Mouse (Mus musculus) gastrocnemius, postnatal 10 days (tissue): Measurements from ENCODE around the gene Trio. TPM values are rescaled to one million over a fixed set of nuclear protein-coding genes. Genes with fewer than 3 reads are reported as not detected.
"Not testable (repeated sequence)": the region's sequence is repeated elsewhere in the genome, so short reads cannot be mapped to it uniquely, and the experiment has no call there.

ENCODE experiments used
- DNase-seq: peaks from one replicate; pipeline ENCODE4 v3.0.0; 2021; ENCODE audit warnings: mixed read lengths
- total RNA-seq, 2 experiments: library from RNA; stranded (reverse); gene quantifications; 2 replicates each; pipeline ENCODE4 v1.2.3; 2021

The Trio gene
- total RNA-seq, 2 experiments from 2014 or later = 56.2 to 79.7 TPM

GRCm38 (mm10) chr15:27770513-27771196 is 255.0 kb downstream of the Trio start:
- DNase-seq = no peak

DNA sequence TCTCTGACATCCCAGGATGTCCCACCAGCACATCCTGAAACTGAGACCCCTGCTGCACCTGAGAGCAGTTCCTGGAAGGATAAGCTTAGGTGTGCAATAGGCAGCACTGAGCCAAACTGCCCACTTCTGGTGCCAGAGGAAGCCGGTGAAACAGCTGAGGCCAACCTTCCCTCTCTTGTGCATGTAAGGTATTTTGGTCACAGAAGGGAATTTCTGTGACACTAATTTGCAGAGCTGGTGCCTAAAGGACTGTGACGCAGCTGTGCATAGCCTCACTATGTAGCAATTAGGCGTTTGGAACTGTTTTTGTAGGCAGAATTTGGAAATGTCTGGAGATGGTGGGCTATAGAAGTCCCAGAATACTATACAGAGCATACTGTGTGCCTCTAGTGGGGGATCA is 264.2 kb downstream of the Trio start:
- DNase-seq = no peak

- no peak for DNase-seq
Observed at GRCm38 (mm10) chr15:27760655-27761054, 265.0 kb downstream of the Trio start.

DNA sequence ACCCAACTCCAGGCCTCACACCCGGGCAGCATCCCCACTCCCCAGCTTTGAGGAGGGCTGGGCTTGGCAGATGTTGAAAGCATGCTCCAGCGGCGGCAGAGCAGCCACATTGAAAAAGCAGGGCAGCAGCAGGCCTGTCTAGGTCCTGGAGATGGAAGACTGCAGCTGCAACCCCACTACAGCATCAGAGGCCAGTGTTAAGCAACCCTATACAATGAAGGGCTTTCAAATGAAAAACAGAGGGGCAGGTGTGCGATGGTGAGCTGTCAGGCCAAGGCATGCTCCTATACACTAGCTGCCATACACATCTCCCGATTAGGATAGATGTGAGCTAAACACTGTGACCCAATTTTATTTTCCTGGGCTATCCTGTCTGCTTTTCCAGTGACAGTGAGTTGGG is 265.8 kb downstream of the Trio start:
- no peak for DNase-seq

GRCm38 (mm10) chr15:27758680-27759079 is 267.0 kb downstream of the Trio start:
- DNase-seq = no peak

GRCm38 (mm10) chr15:27756426-27756825 is 269.2 kb downstream of the Trio start:
- DNase-seq = no peak

- DNase-seq = no peak
Observed at GRCm38 (mm10) chr15:27754571-27755260, 270.9 kb downstream of the Trio start.

DNA sequence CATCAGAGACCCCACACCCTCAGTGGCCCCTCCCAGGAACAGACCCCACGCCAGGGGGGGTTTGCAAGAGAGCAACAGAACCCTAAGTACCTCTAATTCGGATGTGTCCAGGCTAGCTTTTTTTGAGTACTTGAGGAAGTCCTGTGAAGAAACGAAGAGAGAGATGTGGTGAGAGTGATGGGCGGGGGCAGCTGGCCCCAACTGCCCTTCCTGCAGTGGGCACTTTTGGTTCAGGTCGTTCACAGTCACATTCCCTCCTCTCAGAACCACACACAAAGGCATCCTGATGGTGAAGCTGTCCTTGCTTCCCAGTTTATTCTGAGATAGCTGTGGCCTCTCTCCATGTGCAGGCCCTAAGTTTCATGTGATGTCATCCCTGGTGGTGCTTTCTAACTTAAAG is 271.7 kb downstream of the Trio start:
- no peak for DNase-seq

DNA sequence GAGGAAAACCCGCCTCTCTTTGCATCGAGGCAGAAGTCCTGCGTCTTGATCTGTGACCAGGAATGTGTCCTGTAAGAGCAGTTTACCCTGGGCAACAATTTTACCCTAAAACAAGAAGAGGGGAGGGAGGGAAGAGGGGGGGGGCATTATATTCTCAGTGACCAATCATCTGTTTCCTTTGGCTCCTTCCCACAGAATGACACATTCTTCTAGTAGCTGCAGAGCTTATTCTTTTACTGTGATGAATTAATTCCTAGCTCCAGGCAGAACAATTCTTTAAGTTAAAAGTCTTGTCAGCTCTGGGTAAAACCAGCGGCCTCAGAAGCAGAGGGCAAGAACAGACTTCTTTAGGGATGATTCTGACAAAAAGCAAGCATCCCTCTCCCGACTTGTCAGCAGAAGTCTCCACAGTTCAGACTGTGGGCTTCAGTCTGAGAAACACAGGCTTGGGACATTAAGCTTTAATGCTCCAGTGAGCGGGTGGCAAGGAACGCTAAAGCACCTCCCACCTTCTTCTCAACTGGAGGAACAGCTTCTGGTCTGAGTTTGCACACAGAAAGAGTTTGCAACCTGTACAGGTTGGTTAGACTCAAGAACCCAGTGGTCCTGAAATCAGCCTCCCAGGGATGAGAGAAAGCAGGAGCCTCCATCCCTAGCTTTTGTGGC is 272.8 kb downstream of the Trio start:
- no peak for DNase-seq

GRCm38 (mm10) chr15:27751612-27752405 is 273.8 kb downstream of the Trio start:
- DNase-seq = peak; percentile 59

DNA sequence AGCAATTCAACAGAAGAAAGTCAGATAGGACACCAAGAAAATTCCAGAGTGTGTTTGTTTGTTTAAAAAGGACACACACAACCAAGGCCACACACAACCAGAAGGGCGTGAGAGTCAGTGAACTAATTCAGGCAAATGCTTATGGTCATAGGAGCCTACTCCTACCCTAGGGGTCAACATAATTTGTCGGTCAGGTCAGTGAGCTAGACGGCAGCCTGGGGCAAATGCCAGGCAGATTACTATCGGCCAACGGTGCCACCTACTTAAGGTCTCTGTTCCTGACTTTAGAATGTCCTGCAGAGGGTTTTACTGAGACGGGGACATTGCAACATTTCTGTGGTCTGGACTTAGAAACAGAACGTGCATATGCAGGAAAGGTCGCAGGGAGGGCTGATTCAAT is 276.9 kb downstream of the Trio start:
- DNase-seq = no peak

GRCm38 (mm10) chr15:27747512-27747911 is 278.1 kb downstream of the Trio start:
- no peak for DNase-seq

DNA sequence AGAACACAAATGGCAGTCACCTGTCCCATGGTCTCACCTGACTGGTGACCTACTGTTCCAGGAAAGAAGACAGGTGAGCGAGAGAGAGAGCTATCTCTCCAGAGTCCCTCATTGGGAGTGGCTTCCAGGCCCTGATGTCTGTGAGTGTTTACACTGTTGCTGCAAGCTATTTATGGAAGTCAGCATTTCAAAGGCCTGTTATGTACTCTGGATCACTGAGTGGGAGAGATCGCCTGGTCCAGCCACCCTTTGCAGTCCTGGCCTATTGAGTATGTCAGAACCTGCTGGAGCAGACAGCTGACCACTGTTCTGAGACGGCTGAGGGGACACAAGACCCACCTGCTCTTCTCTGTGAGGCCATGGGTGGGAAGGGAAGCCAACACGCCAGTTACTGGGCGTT is 280.7 kb downstream of the Trio start:
- no peak for DNase-seq

GRCm38 (mm10) chr15:27740080-27740479 is 285.6 kb downstream of the Trio start:
- DNase-seq = no peak

- no peak for DNase-seq
Observed at GRCm38 (mm10) chr15:27731818-27732217, 293.8 kb downstream of the Trio start.

GRCm38 (mm10) chr15:27726228-27726627 is 299.4 kb downstream of the Trio start:
- DNase-seq = no peak

GRCm38 (mm10) chr15:27724796-27725680 is 300.6 kb downstream of the Trio start:
- DNase-seq = no peak

- no peak for DNase-seq
Observed at GRCm38 (mm10) chr15:27724298-27724697, 301.4 kb downstream of the Trio start.

DNA sequence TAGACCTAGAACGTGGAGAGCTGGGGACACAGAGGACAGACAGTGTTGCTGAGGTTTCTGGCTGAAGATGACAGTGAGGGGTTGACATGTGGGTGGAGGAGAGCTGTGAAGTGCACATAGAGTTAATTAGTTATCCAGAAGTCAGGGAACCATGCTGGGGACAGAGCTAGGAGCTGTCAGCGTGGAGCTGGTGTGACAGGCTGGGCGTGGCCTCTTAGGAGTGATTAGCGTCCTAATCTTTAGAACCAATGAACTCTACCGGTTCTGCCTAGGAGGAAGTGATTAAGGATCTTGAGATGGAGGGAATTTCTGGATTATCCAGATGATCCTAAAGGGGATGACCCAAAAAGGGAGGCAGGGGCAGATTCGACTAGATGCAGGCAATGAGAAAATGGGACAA is 301.9 kb downstream of the Trio start:
- no peak for DNase-seq

DNA sequence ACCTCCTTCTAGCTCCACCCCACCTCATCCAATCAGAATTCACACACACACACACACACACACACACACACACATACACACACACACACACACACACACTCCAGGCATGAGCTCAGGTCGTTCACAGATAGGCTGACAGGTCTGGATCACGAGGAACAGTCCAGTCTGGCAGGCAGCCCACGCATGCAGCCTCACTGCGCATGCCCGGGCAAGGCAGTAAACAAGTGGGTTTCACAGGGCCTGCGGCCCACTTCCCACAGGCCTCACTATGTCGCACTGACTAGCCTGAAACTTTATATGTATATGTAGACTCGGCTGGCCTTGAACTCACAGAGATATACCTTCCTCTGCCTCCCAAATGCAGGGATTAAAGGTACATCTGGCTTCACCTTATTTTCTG is 305.4 kb downstream of the Trio start:
- DNase-seq = not testable (repeated sequence)

GRCm38 (mm10) chr15:27718668-27719067 is 307.0 kb downstream of the Trio start:
- no peak for DNase-seq

- no peak for DNase-seq
Observed at GRCm38 (mm10) chr15:27715331-27715730, 310.3 kb downstream of the Trio start.
